Mouse (Mus musculus) heart, adult 2 months (tissue): ENCODE measurements around the gene Olfr523.

Experiments
- CTCF ChIP-seq: fragments of 200-600 bp; IDR thresholded peaks from 2 replicates; pipeline ENCODE4 v1.8.1; 2022; ENCODE audit warnings: antibody characterized with exemption, mild to moderate bottlenecking, moderate library complexity
- EP300 ChIP-seq: fragments of 200-500 bp; IDR thresholded peaks from 2 replicates; pipeline ENCODE4 v1.6.1; 2011; ENCODE audit warnings: low read depth, low read length, control low read depth; ENCODE audit not compliant: insufficient read depth
- POLR2A ChIP-seq: fragments of 200-500 bp; IDR thresholded peaks from 2 replicates; pipeline ENCODE4 v1.6.1; 2011; ENCODE audit warnings: mild to moderate bottlenecking, low read depth, low read length, control low read depth; ENCODE audit not compliant: insufficient read depth

DNA sequence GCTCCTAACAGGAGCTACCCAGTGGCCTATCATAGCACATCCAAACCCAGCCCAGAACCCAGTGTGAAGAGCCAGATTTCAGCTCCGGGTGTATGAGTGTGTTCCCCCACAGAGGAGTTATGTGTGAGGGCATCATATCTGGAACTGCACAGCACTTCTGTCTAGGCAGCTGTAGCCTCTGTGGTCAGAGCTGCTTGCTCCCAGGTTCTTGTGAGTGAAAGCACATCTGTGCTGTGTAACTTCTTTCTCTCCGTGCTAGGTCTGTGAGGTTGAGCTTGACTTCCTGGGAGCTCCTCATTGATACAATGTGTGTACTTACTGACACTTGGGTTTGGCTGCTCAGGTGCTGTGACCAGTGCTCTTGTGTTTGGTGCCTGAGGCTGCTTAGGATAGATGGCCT, 19.8 kb downstream of the Olfr523 start:
- no peak for TF ChIP-seq EP300
- TF ChIP-seq POLR2A = no peak
- no peak for TF ChIP-seq CTCF
